Mouse (Mus musculus) left cerebral cortex, postnatal 10 days (tissue): ENCODE measurements around the gene Syt12. TPM values are rescaled to one million over a fixed set of nuclear protein-coding genes. Genes with fewer than 3 reads are reported as not detected.

Experiments used
- DNase-seq, 2 experiments: peaks; one replicate each; pipeline ENCODE4 v3.0.0; 2021 to 2022; ENCODE audit warnings: low spot score in 2 of 2, mixed read lengths in 1 of 2; ENCODE audit errors: extremely low spot score in 1 of 2
- intact Hi-C: fragments of 180-260 bp; cut with DNase I; formaldehyde crosslinking; loops from one replicate; pipeline ENCODE4 v1.15.1; 2025
- total RNA-seq, 2 experiments: library from RNA; stranded (reverse); gene quantifications; 2 replicates each; pipeline ENCODE4 v1.2.3; 2021

Syt12 gene
- total RNA-seq, 2 experiments from 2014 or later, result 13.3 to 16.6 TPM

GRCm38 (mm10) chr19:4425610-4426366 lies 51.5 kb downstream of the Syt12 start:
- intact Hi-C loops, result no loop called here
- peak in 1 of 2 experiments; percentile 51 for DNase-seq

- intact Hi-C loops, result no loop called here
- DNase-seq, result no peak
Observed at GRCm38 (mm10) chr19:4423021-4423420, 54.2 kb downstream of the Syt12 start.

- DNase-seq, result no peak
- intact Hi-C loops, result no loop called here
Observed at GRCm38 (mm10) chr19:4422581-4422980, 54.7 kb downstream of the Syt12 start.

- intact Hi-C loops, result no loop called here
- no peak for DNase-seq
Observed at GRCm38 (mm10) chr19:4420153-4420910, 56.9 kb downstream of the Syt12 start.

- intact Hi-C loops, result no loop called here
- DNase-seq, result no peak
Observed at GRCm38 (mm10) chr19:4419711-4420110, 57.5 kb downstream of the Syt12 start.

- DNase-seq, result no peak
- intact Hi-C loops, result no loop called here
Observed at GRCm38 (mm10) chr19:4417713-4418112, 59.5 kb downstream of the Syt12 start.

GRCm38 (mm10) chr19:4417183-4417582 lies 60.1 kb downstream of the Syt12 start:
- intact Hi-C loops, result no loop called here
- peak in 1 of 2 experiments; percentile 71 for DNase-seq

- intact Hi-C loops, result no loop called here
- DNase-seq, result no peak
Observed at GRCm38 (mm10) chr19:4414631-4415030, 62.6 kb downstream of the Syt12 start.

GRCm38 (mm10) chr19:4409062-4409461 lies 68.2 kb downstream of the Syt12 start:
- DNase-seq, result no peak
- intact Hi-C loops, result no loop called here

- no peak for DNase-seq
- intact Hi-C loops, result no loop called here
Observed at GRCm38 (mm10) chr19:4404840-4405239, 72.4 kb downstream of the Syt12 start.

- intact Hi-C loops, result no loop called here
- DNase-seq, result no peak
Observed at GRCm38 (mm10) chr19:4398959-4399358, 78.3 kb downstream of the Syt12 start.

GRCm38 (mm10) chr19:4398630-4398948 lies 78.7 kb downstream of the Syt12 start:
- DNase-seq, result no peak
- intact Hi-C loops, result no loop called here

GRCm38 (mm10) chr19:4397798-4398629 lies 79.2 kb downstream of the Syt12 start, which contains the start of gene Kdm2a:
TSS of gene Kdm2a (minus strand) at chr19:4398285.
- intact Hi-C loops, result no loop called here
- DNase-seq, result peak; percentile 39 to 80

- intact Hi-C loops, result no loop called here
Observed at GRCm38 (mm10) chr19:4396998-4397797, 80.0 kb downstream of the Syt12 start.

GRCm38 (mm10) chr19:4396081-4396997 lies 80.9 kb downstream of the Syt12 start:
- intact Hi-C loops, result no loop called here
- peak in 1 of 2 experiments; percentile 66 for DNase-seq

More at GRCm38 (mm10) chr19:4396998-4397797, 80.0 kb downstream of the Syt12 start:
- DNase-seq, result peak; percentile 93 to 98
